Mouse (Mus musculus) heart, embryonic 12.5 days (tissue): ENCODE measurements at regions not wholly inside any gene's neighbourhood (a gene's known extent, or its start where the extent isn't known, plus 50 kb on each side); places are given as distances from the start of the nearest gene placed in this dataset.

Source experiments
- ATAC-seq: fragments of 200-750 bp; cut with Nextera tagmentation; 2 replicates; pipeline ENCODE4 v1.8.0; 2017; ENCODE audit warnings: moderate TSS enrichment, moderate library complexity; ENCODE audit not compliant: insufficient number of reproducible peaks, low FRiP score
- H3K27ac ChIP-seq: fragments of 300-500 bp; sonication (generic); 2 replicates; pipeline ENCODE4 v1.5.1; 2016; ENCODE audit warnings: mild to moderate bottlenecking, moderate library complexity; ENCODE audit not compliant: poor library complexity, severe bottlenecking
- H3K27me3 ChIP-seq: fragments of 300-500 bp; sonication (generic); replicated peaks from 2 replicates; pipeline ENCODE4 v1.6.1; 2016; ENCODE audit warnings: mild to moderate bottlenecking, moderate library complexity
- H3K36me3 ChIP-seq: fragments of 300-500 bp; sonication (generic); 2 replicates; pipeline ENCODE4 v1.6.1; 2016; ENCODE audit warnings: mild to moderate bottlenecking, moderate library complexity
- H3K4me1 ChIP-seq: fragments of 300-500 bp; sonication (generic); replicated peaks from 2 replicates; pipeline ENCODE4 v1.6.1; 2016; ENCODE audit warnings: mild to moderate bottlenecking
- H3K4me2 ChIP-seq: fragments of 300-500 bp; sonication (generic); 2 replicates; pipeline ENCODE4 v1.6.1; 2016; ENCODE audit warnings: mild to moderate bottlenecking, moderate library complexity
- H3K4me3 ChIP-seq: fragments of 300-500 bp; sonication (generic); 2 replicates; pipeline ENCODE4 v1.5.1; 2016; ENCODE audit warnings: mild to moderate bottlenecking
- H3K9ac ChIP-seq: fragments of 300-500 bp; sonication (generic); 2 replicates; pipeline ENCODE4 v1.6.1; 2016; ENCODE audit warnings: mild to moderate bottlenecking, moderate library complexity
- H3K9me3 ChIP-seq: fragments of 300-500 bp; sonication (generic); replicated peaks from 2 replicates; pipeline ENCODE4 v1.6.1; 2016; ENCODE audit warnings: mild to moderate bottlenecking, moderate library complexity
- WGBS: fragments of 180-500 bp; shearing (Covaris S2); methylation state at CpG from one replicate; pipeline ENCODE4 v1.1.7; 2016; 5-methylcytosine and 5-hydroxymethylcytosine counted together

DNA sequence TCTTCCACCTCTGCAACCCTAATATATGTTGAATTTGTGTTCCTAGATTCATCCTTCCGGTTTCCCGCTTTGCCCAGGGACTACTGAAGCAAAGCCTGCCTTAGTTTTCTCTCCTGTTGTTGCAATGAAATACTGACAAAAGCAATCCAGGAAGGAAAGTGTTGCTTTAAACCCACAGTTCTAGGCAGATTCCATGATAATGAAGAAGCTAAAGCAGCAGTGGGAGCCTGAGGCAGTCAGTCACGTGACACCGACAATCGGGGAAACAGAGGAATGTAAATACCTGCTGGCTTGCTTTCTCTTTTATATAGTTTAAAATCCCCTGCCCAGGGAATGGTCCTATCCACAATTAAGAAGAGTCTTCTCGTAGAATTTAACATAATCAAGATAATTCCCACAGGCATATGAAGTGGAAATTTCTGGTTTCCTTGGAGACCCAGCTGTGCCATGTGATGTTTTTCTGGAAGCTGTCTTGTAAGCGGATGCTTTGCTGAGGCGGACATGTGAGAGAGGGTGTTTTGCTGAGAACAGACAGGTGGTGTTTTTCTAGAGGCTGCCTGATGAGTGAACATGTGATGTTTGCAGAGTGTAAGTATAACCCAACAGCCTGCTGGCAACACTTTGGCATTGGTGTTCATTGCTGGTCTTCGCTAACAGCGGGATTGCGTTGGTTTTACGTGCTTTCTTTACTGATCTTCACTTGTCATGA, 398.0 kb downstream of the Prim2 start:
- no peaks in the 10 kb centered on the region for H3K4me1 ChIP-seq
- H3K9me3 ChIP-seq: no peaks in the 10 kb centered on the region
- WGBS: 52% methylated on average over 12 of the region's 12 CpGs
- H3K27ac ChIP-seq: no peak overlapping the region
- no peak overlapping the region for H3K9ac ChIP-seq
- no peaks in the 10 kb centered on the region for H3K27me3 ChIP-seq
- H3K36me3 ChIP-seq: no peaks in the 10 kb centered on the region
- no peak for ATAC-seq
- peak overlapping the region; percentile 47 for H3K4me2 ChIP-seq
- peak overlapping the region; percentile 3 for H3K4me3 ChIP-seq

DNA sequence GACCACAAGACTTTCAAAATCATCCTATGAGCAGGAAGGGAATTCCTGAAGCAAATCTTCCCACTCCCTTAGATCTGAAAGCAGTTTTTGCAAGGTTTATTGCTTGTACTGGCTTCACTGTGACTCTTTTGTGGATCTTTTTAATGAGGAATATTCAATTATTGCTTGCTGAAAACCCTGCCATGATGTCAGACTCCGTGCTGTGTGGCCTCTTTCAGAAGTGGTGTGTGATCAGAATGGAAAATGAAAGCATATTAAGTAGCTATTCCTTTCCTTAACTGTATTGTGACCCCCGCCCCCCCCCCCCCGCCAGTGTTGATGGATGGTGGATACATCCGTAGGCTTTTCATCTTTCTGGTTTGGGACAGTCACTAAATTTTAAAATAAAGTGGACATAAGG, 400.4 kb downstream of the Prim2 start:
- ATAC-seq: no peak

DNA sequence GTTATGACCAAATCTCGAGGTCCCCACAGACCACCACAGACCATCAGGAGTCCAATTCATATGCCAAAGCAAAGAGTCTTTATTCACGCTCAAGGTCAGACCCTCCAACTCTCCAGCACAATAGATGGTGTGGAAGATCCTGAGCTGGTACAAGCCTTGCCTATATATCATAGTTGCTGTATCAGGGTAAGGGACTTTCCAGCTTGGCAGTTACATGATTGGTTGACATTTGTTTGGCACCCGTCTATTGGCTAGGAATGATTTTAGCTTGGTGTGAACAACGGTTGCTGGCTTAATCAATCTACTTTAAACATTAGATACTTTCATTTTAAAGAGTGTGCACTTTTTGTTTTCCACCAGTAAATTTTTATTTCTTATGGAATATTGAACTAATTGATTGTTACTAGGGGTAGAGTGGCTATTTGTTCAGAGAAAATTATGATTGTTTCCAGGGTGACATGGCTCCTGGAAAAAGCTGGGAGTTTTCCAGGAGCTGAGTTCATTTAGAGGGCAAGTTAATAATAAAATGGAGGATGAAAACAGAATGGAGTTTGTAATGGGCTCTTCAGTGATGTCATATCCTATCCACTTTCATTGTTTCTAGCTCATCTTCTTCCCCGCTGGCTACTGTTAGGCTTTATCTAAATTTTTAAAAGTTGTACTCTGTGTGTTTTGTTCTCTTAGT, 403.7 kb downstream of the Prim2 start:
- Histone ChIP-seq H3K4me2 (no peak overlapping the region), H3K4me1 (no peaks in the 10 kb centered on the region), H3K36me3 (no peaks in the 10 kb centered on the region), H3K27ac (no peak overlapping the region), H3K4me3 (no peak overlapping the region), H3K9ac (no peak overlapping the region), H3K9me3 (no peaks in the 10 kb centered on the region), H3K27me3 (no peaks in the 10 kb centered on the region)
- WGBS: 73% methylated on average over 5 of the region's 5 CpGs
- ATAC-seq: no peak

More for the DNA sequence above, 400.4 kb downstream of the Prim2 start:
- Histone ChIP-seq H3K27ac (no peak overlapping the region), H3K9ac (no peak overlapping the region), H3K4me1 (no peaks in the 10 kb centered on the region), H3K4me2 (no peak overlapping the region), H3K36me3 (no peaks in the 10 kb centered on the region), H3K27me3 (no peaks in the 10 kb centered on the region), H3K4me3 (no peak overlapping the region), H3K9me3 (no peaks in the 10 kb centered on the region)
- WGBS: 76% methylated on average over 4 of the region's 4 CpGs

GRCm38 (mm10) chr1:33249474-33249873, 420.1 kb downstream of the Prim2 start:
- H3K27me3 ChIP-seq: no peaks in the 10 kb centered on the region
- H3K9me3 ChIP-seq: no peaks in the 10 kb centered on the region
- 66% methylated on average over 5 of the region's 5 CpGs for WGBS
- H3K9ac ChIP-seq: no peak overlapping the region
- no peak overlapping the region for H3K4me2 ChIP-seq
- ATAC-seq: no peak
- no peaks in the 10 kb centered on the region for H3K4me1 ChIP-seq
- H3K36me3 ChIP-seq: no peaks in the 10 kb centered on the region
- H3K27ac ChIP-seq: no peak overlapping the region
- H3K4me3 ChIP-seq: no peak overlapping the region

DNA sequence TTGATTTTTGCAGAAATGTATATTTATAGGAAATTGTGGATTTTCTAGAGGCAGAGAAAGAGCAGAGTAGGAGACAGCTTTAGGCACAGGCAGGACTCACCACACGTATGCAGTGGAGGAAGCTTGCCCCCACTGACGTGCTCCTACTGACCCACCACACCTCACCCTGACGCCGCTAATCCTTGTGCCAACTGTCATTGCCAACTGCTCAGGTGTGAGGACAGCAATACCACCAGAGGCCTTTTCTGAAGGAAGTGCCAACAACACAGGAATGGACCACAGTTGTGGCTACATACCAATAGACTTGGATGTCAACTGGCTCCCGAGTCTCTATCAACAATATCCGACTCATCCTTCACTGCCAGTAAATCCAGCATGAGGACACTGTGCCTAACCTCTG, 422.5 kb downstream of the Prim2 start:
- H3K36me3 ChIP-seq: no peaks in the 10 kb centered on the region

DNA sequence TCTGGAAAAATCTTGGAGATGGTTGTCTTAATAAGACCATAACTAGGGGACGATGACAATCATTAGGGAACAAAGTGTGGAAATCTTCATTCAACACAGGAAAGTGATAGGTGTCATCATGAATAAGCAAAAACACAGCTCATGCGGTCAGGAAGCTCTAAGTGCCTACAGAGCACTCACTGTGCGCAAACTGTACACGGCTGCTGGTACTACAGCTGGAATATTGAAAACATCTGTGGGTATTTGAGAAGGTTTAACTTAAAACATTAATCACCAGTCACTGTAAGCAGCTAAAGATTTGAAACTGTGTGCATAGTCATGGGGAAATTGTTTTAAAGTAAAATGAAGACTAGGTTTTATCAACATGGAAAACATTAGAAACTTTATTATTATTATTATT, 424.4 kb downstream of the Prim2 start:
- no peak overlapping the region for H3K4me2 ChIP-seq
- WGBS: 73% methylated on average over 4 of the region's 4 CpGs
- H3K27ac ChIP-seq: no peak overlapping the region
- H3K27me3 ChIP-seq: no peaks in the 10 kb centered on the region
- H3K9ac ChIP-seq: no peak overlapping the region
- ATAC-seq: no peak
- H3K36me3 ChIP-seq: no peaks in the 10 kb centered on the region
- no peaks in the 10 kb centered on the region for H3K4me1 ChIP-seq
- H3K4me3 ChIP-seq: no peak overlapping the region
- no peaks in the 10 kb centered on the region for H3K9me3 ChIP-seq

More for the DNA sequence above, 422.5 kb downstream of the Prim2 start:
- Histone ChIP-seq H3K4me2 (no peak overlapping the region), H3K9me3 (no peaks in the 10 kb centered on the region), H3K4me1 (no peaks in the 10 kb centered on the region), H3K4me3 (no peak overlapping the region), H3K27me3 (no peaks in the 10 kb centered on the region), H3K27ac (no peak overlapping the region), H3K9ac (no peak overlapping the region)
- 81% methylated on average over 6 of the region's 6 CpGs for WGBS
- ATAC-seq: no peak

DNA sequence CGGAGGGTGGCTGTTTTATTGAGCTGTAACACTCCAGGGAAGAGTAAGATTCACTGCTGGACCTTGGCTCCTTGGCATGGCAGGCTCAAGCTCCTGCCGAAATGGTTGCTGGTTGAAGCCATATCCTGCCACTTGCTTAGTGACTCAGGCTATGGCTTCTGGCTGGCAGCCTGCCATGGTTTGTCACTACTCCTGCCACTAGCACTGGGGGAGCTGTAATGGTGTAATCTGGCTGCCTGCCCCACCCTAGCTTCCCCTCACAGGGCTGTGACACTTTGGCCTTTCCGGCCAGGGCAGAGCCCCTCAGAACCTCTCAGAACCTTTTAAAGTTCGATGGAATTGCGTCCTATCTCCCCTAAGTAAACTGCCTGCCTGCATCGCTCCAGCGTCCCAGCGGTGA, 424.9 kb downstream of the Prim2 start:
- H3K4me2 ChIP-seq: no peak overlapping the region
- H3K27me3 ChIP-seq: no peaks in the 10 kb centered on the region
- WGBS: 70% methylated on average over 8 of the region's 8 CpGs
- H3K4me3 ChIP-seq: no peak overlapping the region
- no peaks in the 10 kb centered on the region for H3K36me3 ChIP-seq
- ATAC-seq: no peak
- no peaks in the 10 kb centered on the region for H3K9me3 ChIP-seq
- H3K9ac ChIP-seq: no peak overlapping the region
- no peak overlapping the region for H3K27ac ChIP-seq
- H3K4me1 ChIP-seq: no peaks in the 10 kb centered on the region

- H3K4me1 ChIP-seq: no peaks in the 10 kb centered on the region
- H3K9ac ChIP-seq: no peak overlapping the region
- H3K27me3 ChIP-seq: no peaks in the 10 kb centered on the region
- WGBS: 74% methylated on average over 6 of the region's 6 CpGs
- no peaks in the 10 kb centered on the region for H3K9me3 ChIP-seq
- H3K36me3 ChIP-seq: no peaks in the 10 kb centered on the region
- H3K4me3 ChIP-seq: no peak overlapping the region
- ATAC-seq: no peak
- H3K27ac ChIP-seq: no peak overlapping the region
- no peak overlapping the region for H3K4me2 ChIP-seq
These were observed 446.6 kb downstream of the Prim2 start for GRCm38 (mm10) chr1:33222997-33223396.

- no peaks in the 10 kb centered on the region for H3K36me3 ChIP-seq
- H3K9me3 ChIP-seq: no peaks in the 10 kb centered on the region
- H3K4me1 ChIP-seq: no peaks in the 10 kb centered on the region
- no peaks in the 10 kb centered on the region for H3K27me3 ChIP-seq
- H3K4me3 ChIP-seq: no peak overlapping the region
- no peak overlapping the region for H3K4me2 ChIP-seq
- H3K9ac ChIP-seq: no peak overlapping the region
- H3K27ac ChIP-seq: no peak overlapping the region
- ATAC-seq: no peak
- WGBS: 70% methylated on average over 5 of the region's 5 CpGs
These were observed 454.8 kb downstream of the Prim2 start for GRCm38 (mm10) chr1:33214815-33215214.

DNA sequence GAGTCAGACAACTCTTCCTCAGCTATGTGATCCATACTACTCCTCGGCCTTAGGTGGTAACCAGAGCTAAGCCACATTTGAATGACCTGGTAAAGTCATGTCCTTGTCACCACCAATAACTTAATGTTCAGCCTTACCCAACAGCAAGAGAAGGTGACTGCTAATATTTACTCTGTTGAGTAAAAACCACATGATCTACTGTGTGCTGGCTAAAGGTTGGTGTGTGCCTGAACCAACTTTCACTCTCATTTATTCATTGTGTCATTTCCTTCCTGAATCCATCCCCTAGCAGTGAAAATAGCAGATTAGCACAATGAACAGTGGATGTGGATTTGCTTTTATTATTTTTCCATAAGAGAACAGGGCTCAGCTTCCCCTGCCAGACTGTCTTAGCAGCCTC, 455.2 kb downstream of the Prim2 start:
- H3K27ac ChIP-seq: no peak overlapping the region
- no peak overlapping the region for H3K9ac ChIP-seq
- no peak overlapping the region for H3K4me3 ChIP-seq
- no peaks in the 10 kb centered on the region for H3K4me1 ChIP-seq
- 78% methylated on average over 1 of the region's 1 CpGs for WGBS
- no peak overlapping the region for H3K4me2 ChIP-seq
- H3K36me3 ChIP-seq: no peaks in the 10 kb centered on the region
- H3K9me3 ChIP-seq: no peaks in the 10 kb centered on the region
- no peaks in the 10 kb centered on the region for H3K27me3 ChIP-seq
- no peak for ATAC-seq

- no peaks in the 10 kb centered on the region for H3K4me1 ChIP-seq
- no peaks in the 10 kb centered on the region for H3K36me3 ChIP-seq
- H3K27ac ChIP-seq: no peak overlapping the region
- H3K9me3 ChIP-seq: no peaks in the 10 kb centered on the region
- no peak overlapping the region for H3K4me2 ChIP-seq
- no peak overlapping the region for H3K4me3 ChIP-seq
- WGBS: 58% methylated on average over 6 of the region's 6 CpGs
- no peaks in the 10 kb centered on the region for H3K27me3 ChIP-seq
- H3K9ac ChIP-seq: no peak overlapping the region
- ATAC-seq: no peak
These were observed 467.9 kb downstream of the Prim2 start for GRCm38 (mm10) chr1:33201571-33202189.
